Mouse (Mus musculus) adipose tissue, adult 10 weeks (tissue): ENCODE measurements around the gene Nbeal1. TPM values are rescaled to one million over a fixed set of nuclear protein-coding genes. Genes with fewer than 3 reads are reported as not detected.

Source experiments
- polyA plus RNA-seq: library from polyadenylated mRNA; stranded (reverse); fragments of 350-450 nt; fragmentation: Illumina TruSeq; extraction: RNeasy Lipid Tissue Mini Kit (QIAGEN cat#74804); gene quantifications from one replicate; pipeline ENCODE4 v1.2.3, GENCODE M21; 2014; ENCODE audit warnings: low read depth, low replicate concordance

Gene Nbeal1
- polyA plus RNA-seq, result 6.1 TPM

DNA sequence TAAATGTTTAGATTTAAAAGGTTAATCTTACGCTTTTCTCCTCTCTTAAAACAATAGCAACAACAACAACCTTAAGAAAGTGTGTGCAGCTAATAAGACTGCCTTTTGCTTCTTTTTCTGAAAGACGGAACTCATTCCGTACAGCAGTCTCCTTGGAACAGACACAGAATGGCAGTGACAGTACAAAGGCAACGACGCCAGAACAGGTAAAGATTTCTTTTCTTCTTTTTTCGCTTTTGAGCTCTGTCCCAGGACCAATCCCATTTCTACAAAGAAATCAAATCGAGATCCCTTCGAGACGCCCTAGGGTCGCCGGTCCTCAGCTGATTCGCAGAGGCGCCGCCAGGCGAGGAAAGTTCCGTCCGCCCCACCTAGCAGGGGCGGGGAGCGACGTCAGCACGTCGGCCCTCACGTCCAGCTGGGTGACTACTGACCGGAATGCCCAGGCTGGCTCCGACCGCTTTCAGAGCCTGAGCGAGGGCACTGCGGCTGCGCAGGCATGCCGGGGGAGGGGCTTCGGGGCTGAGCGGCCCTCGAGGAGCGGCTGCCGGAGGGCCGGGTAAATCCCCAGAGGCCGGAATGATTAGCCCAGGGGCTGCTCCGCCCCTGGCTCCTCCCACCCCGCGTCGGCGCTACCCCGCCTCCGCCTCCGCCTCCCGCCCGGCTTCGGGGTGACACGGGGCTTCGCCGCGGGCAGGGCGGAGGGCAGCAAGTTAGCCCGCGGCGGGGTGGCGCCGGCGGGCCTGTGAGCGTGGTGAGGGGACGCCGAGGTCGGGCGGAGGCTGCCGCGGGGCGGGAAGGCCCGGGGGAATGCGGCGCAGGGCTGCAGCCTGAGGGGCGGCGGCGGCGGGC lies at the start of gene Nbeal1:
TSS of gene Nbeal1 (plus strand) at position 668 of the 852 bp plus-strand sequence.

GRCm38 (mm10) chr1:60342808-60343629 lies 162.6 kb downstream of the Nbeal1 start, which contains the start of gene Cyp20a1:
Cyp20a1 (plus strand) TSS chr1:60343323.

Other genes starting within 250 kb of the Nbeal1 start
- 2.2 TPM for gene Ica1l, start 137.4 kb upstream of the Nbeal1 start, polyA plus RNA-seq
- gene Carf, start 82.4 kb upstream of the Nbeal1 start, polyA plus RNA-seq, result 6.3 TPM
- 16.2 TPM for gene Wdr12, start 82.0 kb upstream of the Nbeal1 start, polyA plus RNA-seq
- gene Cyp20a1, start 162.7 kb downstream of the Nbeal1 start, polyA plus RNA-seq, result 17.2 TPM
- gene Abi2, start 229.0 kb downstream of the Nbeal1 start, polyA plus RNA-seq, result 9.0 TPM